Mouse (Mus musculus) left cerebral cortex, adult 9 months (tissue): Measurements from ENCODE around the gene Arhgef39.

Source experiments
- DNase-seq, 2 experiments: peaks; one replicate each; pipeline ENCODE4 v3.0.0; 2022; ENCODE audit warnings: low spot score in 2 of 2

Gene Arhgef39

DNA sequence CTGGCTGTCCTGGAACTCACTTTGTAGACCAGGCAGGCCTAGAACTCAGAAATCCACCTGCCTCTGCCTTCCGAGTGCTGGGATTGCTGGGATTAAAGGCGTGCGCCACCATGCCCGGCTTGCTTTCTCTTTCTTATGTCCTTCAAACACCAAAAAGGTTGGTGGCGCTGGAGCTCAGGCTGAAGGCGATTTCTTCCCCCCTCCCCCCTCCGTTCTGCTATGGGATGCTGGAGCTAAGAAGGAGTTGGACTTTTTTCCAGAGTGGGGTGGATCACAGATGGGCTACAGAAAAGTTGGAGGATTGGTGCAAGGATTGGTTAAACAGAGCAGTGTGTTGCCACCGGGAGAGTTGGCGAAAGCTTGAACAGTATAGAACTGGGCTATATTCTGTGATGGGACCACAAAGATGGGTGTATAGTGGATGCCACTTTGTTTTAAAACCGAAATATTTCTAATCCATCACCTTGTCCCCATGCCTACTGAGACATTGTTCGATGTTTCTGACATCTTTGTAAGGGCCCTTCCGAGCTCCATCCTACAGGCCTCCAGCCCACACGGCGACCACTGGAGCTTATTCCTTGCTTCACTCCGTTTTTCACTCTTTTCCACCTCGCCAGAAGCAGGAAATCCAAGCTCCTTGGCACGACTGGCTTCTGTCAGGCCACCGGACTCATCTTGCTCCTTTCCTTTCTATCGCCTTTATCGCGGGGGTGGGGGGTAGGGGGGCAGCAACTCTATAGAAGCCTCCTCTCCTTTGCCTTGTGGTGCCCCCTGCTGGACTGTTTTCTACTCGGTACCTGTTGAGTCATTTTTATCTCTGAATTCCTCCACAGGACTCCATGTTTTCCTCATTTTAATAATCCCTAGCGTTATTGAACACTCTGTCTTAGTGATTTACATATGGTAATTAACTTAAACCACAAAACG lies 20.3 kb downstream of the Arhgef39 start:
- DNase-seq: no peak

DNA sequence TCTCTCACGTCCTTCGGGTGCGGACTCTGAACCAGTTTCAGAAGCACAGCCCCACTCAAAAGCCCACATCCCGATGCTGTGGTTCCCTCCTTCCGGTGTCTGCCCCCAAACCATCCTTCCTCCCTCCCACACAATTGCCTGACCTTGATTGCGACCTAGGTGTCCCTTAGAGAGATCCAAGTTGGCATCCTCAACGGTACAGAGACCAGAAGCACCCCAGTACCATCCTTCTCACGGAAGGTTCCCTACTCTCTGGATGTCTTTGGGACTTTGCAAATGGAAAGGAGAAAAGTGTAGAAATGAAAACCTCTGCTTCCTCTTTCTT lies 21.0 kb downstream of the Arhgef39 start:
- DNase-seq: no peak

DNA sequence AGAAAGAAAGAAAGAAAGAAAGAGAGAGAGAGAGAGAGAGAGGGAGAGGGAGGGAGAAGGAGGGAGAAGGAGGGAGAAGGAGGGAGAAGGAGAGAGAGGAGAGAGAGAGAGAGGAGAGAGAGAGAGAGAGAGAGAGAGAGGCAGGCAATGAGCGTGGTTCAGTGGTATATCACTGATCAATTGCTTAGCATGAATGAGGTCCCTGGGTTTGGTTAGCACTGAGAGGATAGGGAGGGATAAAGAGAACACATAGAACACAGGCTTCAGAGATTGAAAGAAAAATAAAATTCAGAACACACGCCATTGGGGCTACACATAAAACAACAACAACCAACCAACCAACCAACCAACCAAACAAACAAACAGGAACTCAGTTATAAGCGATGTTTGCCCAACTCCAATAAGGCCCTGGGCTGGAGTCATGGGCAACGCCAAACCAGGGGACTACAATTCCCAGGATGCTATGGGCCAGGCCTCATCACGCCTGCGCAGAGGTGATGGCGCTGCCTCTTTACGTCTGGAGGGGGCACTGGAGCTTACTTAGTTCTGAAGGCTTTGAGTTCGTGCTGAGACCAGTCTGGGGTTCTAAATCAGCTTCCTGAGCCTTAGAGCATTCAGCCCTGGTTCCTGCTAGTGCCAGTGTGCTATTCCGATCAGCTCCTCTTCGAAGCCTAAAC lies 21.5 kb downstream of the Arhgef39 start:
- DNase-seq: peak; percentile 62 to 90

DNA sequence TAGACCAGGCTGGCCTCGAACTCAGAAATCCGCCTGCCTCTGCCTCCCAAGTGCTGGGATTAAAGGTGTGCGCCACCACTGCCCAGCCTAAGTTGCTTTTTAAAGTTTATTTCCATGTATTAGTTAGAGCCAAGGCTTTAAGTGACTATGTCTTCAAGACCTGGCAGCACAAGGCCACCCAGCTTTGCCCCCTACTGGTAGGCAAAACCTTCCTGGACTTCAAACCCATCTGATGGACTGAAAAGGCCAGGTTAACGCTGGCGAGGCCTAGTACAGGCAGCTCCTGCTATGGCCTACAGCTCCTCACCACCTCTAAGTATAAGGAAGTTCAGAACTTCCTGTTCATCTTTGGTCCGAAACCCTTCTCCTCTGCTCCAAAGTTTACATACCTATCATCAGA lies 22.9 kb downstream of the Arhgef39 start:
- DNase-seq: no peak

DNA sequence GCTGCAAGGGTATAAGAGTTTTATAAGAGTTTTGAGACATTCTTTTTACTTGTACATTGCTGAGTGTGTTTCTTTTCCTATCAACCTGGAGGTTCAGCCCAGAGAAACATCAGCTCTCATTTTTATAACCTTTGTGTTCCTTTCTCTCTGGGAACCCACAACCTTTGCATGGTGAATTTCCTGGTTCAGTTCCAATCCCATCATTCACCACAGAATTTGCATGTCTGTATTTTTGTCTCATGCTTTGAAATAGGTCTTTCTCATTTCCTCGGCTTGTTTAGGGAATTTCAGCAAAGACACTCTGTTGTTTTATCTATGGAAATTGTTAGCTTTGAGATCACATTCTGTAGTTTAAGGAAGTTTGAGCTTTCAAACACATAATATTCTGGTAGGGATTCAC lies 25.9 kb downstream of the Arhgef39 start:
- no peak for DNase-seq

DNA sequence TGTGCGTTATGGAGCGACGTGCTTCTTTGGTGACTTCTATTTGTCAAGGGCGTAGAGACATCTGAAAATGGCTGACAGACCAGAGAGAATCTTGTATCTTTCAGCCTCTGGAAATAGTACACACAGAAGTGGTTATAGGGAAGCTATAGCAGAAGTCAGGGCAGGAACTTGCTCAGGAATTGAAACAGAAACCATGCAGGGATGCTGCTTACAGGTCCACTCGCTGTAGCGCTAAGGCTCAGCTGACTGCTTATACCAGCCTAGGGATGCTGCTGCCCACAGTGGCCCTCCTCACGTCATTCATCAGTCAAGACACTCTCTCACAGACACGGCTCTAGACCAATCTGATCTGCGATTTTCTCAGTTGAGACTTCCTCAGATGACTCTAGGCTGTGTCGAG lies 29.2 kb downstream of the Arhgef39 start:
- DNase-seq: no peak

DNA sequence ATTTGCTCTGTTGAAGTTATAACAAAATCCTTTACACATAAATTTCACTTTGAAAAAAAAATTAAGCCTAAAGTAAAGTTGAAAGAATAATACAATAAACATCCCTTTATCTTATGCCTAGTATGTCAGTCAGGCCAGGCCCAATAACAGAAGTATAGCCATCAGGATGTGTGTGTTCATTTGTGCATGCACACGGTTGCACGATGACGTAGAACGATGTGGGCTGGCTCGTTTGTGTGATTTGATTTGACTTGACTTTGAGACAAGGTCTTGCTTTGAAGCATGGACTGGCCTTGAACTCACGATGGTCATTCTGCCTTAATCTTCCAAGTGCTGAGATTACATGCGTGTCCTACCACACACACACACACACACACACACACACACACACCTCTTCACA lies 32.6 kb downstream of the Arhgef39 start:
- DNase-seq: no peak

DNA sequence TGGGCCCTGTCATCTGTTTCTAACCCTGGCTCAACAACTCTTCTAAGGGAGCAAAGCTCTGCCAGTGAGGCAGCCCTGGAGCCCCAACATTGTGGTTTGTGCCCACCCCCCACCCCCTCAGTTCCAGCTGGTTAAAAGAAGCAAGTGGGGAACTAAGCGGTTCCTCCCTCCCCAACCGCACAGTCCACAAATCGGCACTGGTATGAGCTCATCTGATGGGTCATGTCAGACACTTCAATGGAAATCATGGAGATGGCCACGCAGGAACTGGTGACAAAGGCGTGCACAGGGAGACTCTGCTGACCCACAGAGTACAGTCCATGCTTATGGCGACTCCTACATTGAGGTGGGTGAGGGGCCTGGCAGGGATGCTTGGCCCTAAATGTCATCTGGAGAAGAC lies 33.6 kb downstream of the Arhgef39 start:
- DNase-seq: no peak

DNA sequence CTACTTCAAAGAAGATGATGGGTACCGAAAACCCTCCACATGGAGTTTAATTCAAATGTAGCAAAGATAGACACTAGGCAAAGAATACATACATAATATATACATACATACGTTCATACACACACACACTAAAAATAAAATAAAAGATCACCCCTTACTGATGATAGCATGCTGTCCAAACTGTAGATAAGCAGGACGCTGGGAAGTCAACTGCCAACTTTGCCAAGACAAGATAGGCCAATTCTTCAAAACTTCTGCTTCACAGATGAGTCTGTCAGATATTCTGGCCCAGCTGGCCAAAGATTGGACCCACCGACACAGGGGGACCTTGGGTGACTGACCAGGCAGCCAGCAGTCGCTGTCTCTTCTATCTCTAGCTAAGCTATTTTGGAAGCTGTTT lies 36.4 kb downstream of the Arhgef39 start:
- DNase-seq: no peak

DNA sequence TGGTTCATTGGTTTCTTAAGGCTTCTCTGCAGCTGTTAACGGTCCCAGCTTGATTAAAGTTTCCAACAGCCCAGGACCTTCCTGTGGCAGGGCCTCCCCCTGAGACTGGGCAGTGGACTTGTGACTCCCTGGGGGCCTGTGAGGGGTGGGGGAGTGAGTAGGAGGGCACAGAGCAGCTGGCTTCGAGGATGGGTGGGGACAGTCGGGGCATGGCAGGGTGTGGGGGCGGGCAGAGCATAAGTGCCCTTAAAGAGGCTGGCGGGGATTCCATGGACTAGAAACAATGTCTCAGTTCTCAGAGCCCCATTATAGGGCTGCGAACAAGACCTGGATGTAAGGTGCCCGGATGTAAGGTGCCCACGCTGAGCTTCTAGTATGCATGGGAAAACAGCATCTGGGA lies 42.4 kb downstream of the Arhgef39 start:
- DNase-seq: no peak

DNA sequence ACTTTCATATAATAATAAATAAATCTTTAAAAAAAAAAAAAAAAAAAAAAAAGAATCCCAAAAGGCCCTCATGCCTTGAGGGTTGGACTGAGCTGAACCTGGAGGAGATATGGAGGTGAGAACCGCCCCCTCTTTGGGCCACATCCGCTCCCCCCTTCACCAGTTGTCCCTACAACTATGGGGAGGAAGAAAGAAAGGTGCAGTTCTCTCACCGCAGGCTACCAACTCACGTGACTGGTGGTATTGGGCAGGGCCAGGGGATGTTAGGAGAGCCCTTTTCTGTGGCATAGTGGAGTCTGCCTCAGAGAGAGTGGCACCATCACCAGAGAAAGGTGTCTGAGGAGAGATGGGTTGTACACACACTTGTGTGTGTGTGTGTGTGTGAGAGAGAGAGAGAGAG lies 43.0 kb downstream of the Arhgef39 start:
- no peak for DNase-seq

DNA sequence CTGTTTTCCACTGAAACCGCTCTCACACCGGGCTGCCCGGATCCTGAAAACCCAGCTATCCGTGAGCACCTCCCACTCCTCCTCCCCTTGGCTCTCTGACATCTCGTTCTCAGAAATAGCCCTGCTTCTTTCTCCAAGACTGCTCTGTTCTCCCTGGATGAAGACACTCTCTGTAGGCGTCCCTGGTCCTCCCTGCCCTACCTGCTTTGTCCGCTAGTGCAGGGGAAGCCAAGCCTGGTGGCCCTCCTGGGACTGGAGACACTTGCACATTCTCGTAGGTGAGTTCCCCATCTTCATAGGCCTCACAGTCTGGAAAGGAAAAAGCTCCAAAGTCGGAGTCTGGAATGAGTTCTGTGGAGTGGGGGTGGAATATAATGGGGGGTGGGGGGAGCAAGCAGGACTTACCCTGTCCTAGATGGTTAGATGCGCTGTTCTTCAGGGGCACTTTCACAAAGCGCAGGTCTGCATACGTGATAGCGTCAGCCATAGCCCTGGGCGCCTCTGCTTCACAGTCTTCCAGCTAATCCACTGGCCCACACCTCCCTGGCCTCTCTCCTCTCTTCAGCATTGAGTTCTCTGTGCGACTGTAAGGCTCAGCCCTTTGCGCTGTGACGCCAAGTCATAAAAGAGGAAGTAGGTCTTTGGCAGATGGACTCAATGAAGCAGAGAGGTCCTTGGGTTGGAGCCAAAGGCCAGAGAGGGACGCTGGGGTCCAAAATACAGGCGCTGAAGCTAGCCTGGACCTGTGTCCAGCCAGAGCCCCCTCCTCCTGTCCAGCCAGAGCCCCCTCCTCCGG lies 45.3 kb downstream of the Arhgef39 start, which contains the start of gene Cd72:
TSS of gene Cd72 (minus strand) at position 588 of the 796 bp plus-strand sequence.
- no peak for DNase-seq

DNA sequence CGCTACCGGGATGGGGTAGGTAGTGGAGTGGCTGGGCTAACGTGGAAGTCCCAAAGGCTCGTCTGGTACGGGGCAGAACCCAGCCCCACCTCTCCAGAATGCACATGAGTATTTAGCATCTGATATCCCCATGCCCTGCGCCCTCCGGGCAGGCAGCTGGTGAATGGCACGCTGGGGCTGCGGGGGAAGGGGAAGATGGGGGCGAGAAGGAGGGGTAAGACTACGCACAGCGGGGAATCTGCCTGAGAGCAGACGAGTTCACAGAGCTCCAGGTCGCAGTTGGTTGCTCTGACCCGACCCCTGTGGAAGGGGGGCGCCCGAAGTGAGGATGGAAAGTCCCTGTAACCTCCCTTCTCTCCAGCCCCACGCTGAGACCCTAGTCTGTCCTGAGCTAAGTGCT lies 46.1 kb downstream of the Arhgef39 start:
- DNase-seq: no peak

DNA sequence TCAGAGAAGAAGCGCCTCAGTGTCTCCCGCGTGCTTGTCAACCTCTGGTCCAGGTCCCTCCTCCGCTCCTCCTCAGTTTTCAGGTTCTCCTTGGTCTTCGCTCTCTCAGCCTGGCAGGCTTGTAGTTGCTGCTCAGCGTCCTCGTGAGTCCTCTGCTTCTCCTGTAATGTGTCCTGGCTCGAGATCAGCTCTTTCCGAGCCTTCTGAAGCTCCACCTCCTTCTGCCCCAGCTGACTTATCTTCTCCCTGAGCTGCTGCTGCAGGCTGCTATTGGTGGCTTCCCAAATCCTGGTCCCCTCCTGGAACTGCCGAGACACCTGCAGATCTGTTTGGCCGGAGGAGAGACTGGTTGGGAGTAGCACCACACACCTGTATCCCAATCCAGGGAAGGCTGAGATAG lies 47.2 kb downstream of the Arhgef39 start:
- no peak for DNase-seq

DNA sequence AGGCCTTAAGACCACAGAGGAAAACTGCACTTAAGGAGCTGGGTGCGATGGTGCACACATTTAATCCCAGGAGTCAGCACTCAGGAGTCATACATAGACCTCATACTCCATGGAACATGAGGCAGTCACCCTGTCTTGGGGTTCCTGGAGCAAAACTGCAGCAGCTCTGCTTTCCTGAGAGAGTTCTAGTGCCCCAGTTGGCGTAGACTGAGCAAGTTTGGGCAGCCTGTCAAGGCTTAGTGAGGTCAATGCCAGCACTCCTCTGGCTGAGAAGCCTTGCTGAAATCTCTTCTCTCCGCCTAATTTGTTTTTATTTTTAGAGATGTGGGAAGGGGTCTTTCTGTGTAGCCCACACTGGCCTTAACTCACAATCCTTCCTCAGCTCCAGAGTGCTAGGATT lies 50.9 kb downstream of the Arhgef39 start:
- no peak for DNase-seq

DNA sequence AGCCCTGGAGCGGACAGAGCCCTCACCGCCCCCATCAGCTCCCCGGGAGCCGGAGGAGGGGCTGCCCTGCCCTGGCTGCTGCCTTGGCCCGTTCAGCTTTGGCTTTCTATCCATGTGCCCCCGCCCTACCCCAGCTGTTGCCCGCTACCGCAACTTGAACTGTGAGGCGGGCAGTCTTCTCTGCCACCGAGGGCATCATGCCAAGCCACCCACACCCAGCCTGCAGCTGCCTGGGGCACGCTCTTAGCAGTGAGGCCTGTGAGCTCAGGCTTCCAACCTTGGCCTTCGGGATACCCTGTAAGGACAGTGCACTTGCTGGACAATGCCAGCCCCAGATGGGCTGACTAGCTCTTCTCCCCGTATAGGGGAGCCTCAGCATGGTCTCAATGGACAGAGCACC lies 52.2 kb downstream of the Arhgef39 start:
- DNase-seq: no peak
